14 mouse cellular contexts compared by ENCODE assay signal in the genomic region with DNA sequence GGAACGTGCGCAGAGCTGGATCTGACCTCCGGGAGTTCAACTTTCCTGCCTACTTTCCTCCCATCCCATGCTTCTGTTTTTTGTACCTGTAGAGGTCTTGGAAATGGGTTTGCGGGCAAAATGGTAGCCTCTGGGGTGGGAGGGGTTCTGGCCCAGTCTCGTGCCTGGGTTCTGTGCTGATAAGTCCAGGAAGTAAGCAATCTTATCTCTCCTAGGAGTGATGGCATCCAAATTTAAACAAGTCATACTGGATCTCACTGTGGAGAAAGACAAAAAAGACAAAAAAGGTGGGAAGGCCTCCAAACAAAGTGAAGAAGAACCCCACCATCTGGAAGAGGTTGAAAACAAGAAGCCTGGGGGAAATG. TPM values are rescaled to one million over a fixed set of nuclear protein-coding genes. Genes with fewer than 3 reads are reported as not detected.
DNase-seq lines count a peak whose midpoint lies in the region; ATAC-seq and TF ChIP-seq lines count a peak whose summit lies in the region.
"Not testable (repeated sequence)": the region's sequence is repeated elsewhere in the genome, so short reads cannot be mapped to it uniquely, and the experiment has no call there.
"Had no signal": no experiment of that assay in that cellular context is flagged by ENCODE, and none has a peak within 500 bp of the region (broad histone marks: within the 10 kb centered on the region; RNA-seq: fewer than 3 reads in every experiment).

No protein-coding gene starts in this region.

- DNase-seq in G1E (ENCODE audit: low spot score); kidney, postnatal 0 days (ENCODE audit: low spot score): not testable (repeated sequence)
- DNase-seq in embryonic facial prominence, embryonic 10.5 days (ENCODE audit: low spot score): peak; percentile 9
- peak in 2 of 3 experiments; percentile 14 to 23 for DNase-seq in liver, embryonic 14.5 days (ENCODE audit: low read depth in 3 of 3, low spot score in 3 of 3)

- H3K4me1 ChIP-seq in G1E (ENCODE audit: insufficient read depth, low read depth, low read length); embryonic facial prominence, embryonic 10.5 days; forebrain, embryonic 15.5 days; hindbrain, embryonic 12.5 days; kidney, postnatal 0 days (replicated peaks; ENCODE audit: insufficient read depth, low read length); midbrain, embryonic 13.5 days (replicated peaks); stomach, embryonic 16.5 days (ENCODE audit: control insufficient read depth, insufficient read depth, low read length): not testable (repeated sequence)
- peaks cover 20% of the 10 kb centered on the region in 2 experiments for H3K4me1 ChIP-seq in liver, embryonic 14.5 days (replicated peaks; ENCODE audit: control insufficient read depth in 2 of 2, insufficient read depth in 2 of 2, low read length in 1 of 2)

- H3K9me3 ChIP-seq in G1E (replicated peaks); embryonic facial prominence, embryonic 10.5 days; forebrain, embryonic 15.5 days; hindbrain, embryonic 12.5 days (replicated peaks); kidney, postnatal 0 days (replicated peaks; ENCODE audit: low read length); liver, embryonic 14.5 days (ENCODE audit: control insufficient read depth, low read length); midbrain, embryonic 13.5 days; stomach, embryonic 16.5 days (replicated peaks; ENCODE audit: control insufficient read depth, low read length): not testable (repeated sequence)

- not testable (repeated sequence) for H3K27ac ChIP-seq in embryonic facial prominence, embryonic 10.5 days (replicated peaks); forebrain, embryonic 15.5 days (replicated peaks); hindbrain, embryonic 12.5 days; kidney, postnatal 0 days; liver, embryonic 14.5 days; midbrain, embryonic 13.5 days; stomach, embryonic 16.5 days (ENCODE audit: low read length)

- H3K27me3 ChIP-seq in G1E (ENCODE audit: insufficient read depth, low read length); embryonic facial prominence, embryonic 10.5 days (replicated peaks; ENCODE audit: low read depth, poor library complexity, severe bottlenecking); forebrain, embryonic 15.5 days; hindbrain, embryonic 12.5 days; kidney, postnatal 0 days (ENCODE audit: insufficient read depth, low read length); liver, embryonic 14.5 days (ENCODE audit: control insufficient read depth, insufficient read depth, low read length); midbrain, embryonic 13.5 days; stomach, embryonic 16.5 days (ENCODE audit: control insufficient read depth, insufficient read depth, low read length): not testable (repeated sequence)

- TF ChIP-seq EP300 in liver, embryonic 14.5 days (IDR thresholded peaks at IDR 0.05; ENCODE audit: low read depth): not testable (repeated sequence)

- ATAC-seq in G1E (ENCODE audit: extremely low read depth, insufficient number of reproducible peaks, low FRiP score, poor library complexity, severe bottlenecking); forebrain, embryonic 15.5 days (replicated peaks); hindbrain, embryonic 12.5 days (ENCODE audit: low FRiP score); kidney, postnatal 0 days (replicated peaks; ENCODE audit: low FRiP score, low read depth); midbrain, embryonic 13.5 days; stomach, embryonic 16.5 days (ENCODE audit: insufficient read depth, low FRiP score): not testable (repeated sequence)
- ATAC-seq in liver, embryonic 14.5 days (ENCODE audit: insufficient read depth): peak; percentile 22

- TF ChIP-seq CTCF in G1E (IDR thresholded peaks at IDR 0.05; ENCODE audit: low read depth, low read length); kidney, postnatal 0 days (IDR thresholded peaks at IDR 0.05; ENCODE audit: low read depth); liver, embryonic 14.5 days (IDR thresholded peaks at IDR 0.05; ENCODE audit: low read depth): not testable (repeated sequence)

- H3K4me2 ChIP-seq in forebrain, embryonic 15.5 days (replicated peaks): peak overlapping the region; percentile 42
- H3K4me2 ChIP-seq in hindbrain, embryonic 12.5 days (replicated peaks): peak overlapping the region; percentile 49
- H3K4me2 ChIP-seq in kidney, postnatal 0 days (ENCODE audit: low read length): peak overlapping the region; percentile 34
- H3K4me2 ChIP-seq in liver, embryonic 14.5 days (ENCODE audit: low read depth): peak overlapping the region; percentile 60
- peak overlapping the region; percentile 55 for H3K4me2 ChIP-seq in midbrain, embryonic 13.5 days (replicated peaks)
- peak overlapping the region; percentile 40 for H3K4me2 ChIP-seq in stomach, embryonic 16.5 days (ENCODE audit: low read depth, low read length)

- WGBS in embryonic facial prominence, embryonic 10.5 days: 37% methylated on average over 5 of the region's 5 CpGs
- 42% methylated on average over 5 of the region's 5 CpGs for WGBS in forebrain, embryonic 15.5 days
- WGBS in hindbrain, embryonic 12.5 days: 30% methylated on average over 5 of the region's 5 CpGs
- WGBS in kidney, postnatal 0 days: 33% methylated on average over 5 of the region's 5 CpGs
- WGBS in liver, embryonic 14.5 days (ENCODE audit: insufficient replicate concordance): 7% methylated on average over 5 of the region's 5 CpGs
- WGBS in midbrain, embryonic 13.5 days: 37% methylated on average over 3 of the region's 5 CpGs
- WGBS in stomach, embryonic 16.5 days: 26% methylated on average over 5 of the region's 5 CpGs

- not testable (repeated sequence) for H3K36me3 ChIP-seq in G1E (replicated peaks); embryonic facial prominence, embryonic 10.5 days (replicated peaks); forebrain, embryonic 15.5 days; hindbrain, embryonic 12.5 days; kidney, postnatal 0 days (ENCODE audit: insufficient read depth, low read length); liver, embryonic 14.5 days (replicated peaks; ENCODE audit: control insufficient read depth, insufficient read depth, low read depth); midbrain, embryonic 13.5 days; stomach, embryonic 16.5 days (ENCODE audit: control insufficient read depth, insufficient read depth, low read length)

- H3K9ac ChIP-seq in forebrain, embryonic 15.5 days (replicated peaks): peak overlapping the region; percentile 40
- H3K9ac ChIP-seq in hindbrain, embryonic 12.5 days: 0 out of 2 replicates have a peak overlapping the region, but pooled peaks have one; percentile 47
- not testable (repeated sequence) for H3K9ac ChIP-seq in kidney, postnatal 0 days (ENCODE audit: low read depth, low read length); stomach, embryonic 16.5 days (ENCODE audit: low read length)
- peak overlapping the region; percentile 69 for H3K9ac ChIP-seq in liver, embryonic 14.5 days (replicated peaks)
- H3K9ac ChIP-seq in midbrain, embryonic 13.5 days (replicated peaks): peak overlapping the region; percentile 41; the same call in 1 of the 2 replicates

- peak overlapping the region; percentile 51; the same call in 1 of the 2 replicates for H3K4me3 ChIP-seq in G1E (ENCODE audit: low read depth, low read length)
- H3K4me3 ChIP-seq in embryonic facial prominence, embryonic 10.5 days: peak overlapping the region; percentile 59
- H3K4me3 ChIP-seq in forebrain, embryonic 15.5 days: peak overlapping the region; percentile 42
- peak overlapping the region; percentile 46 for H3K4me3 ChIP-seq in hindbrain, embryonic 12.5 days
- H3K4me3 ChIP-seq in kidney, postnatal 0 days (replicated peaks; ENCODE audit: low read depth, low read length): peak overlapping the region; percentile 16; the same call in 1 of the 2 replicates
- peak overlapping the region; percentile 63 to 95 for H3K4me3 ChIP-seq in liver, embryonic 14.5 days (ENCODE audit: insufficient read depth in 1 of 2, low read depth in 2 of 2, low read length in 2 of 2)
- H3K4me3 ChIP-seq in midbrain, embryonic 13.5 days (replicated peaks): peak overlapping the region; percentile 44
- H3K4me3 ChIP-seq in stomach, embryonic 16.5 days (replicated peaks; ENCODE audit: low read length): peak overlapping the region; percentile 33

RNA-seq across cellular contexts. Expression of a gene that starts 0.8 kb away (rescaled TPM):
- total RNA-seq in G1E (2014; fragmentation: Nextera tagmentation): 1.3 TPM in 1 of 2 replicates, not detected in the other
- total RNA-seq in G1E (2017): 31.7 and 47.9 TPM in 2 replicates
- polyA plus RNA-seq in G1E (2012): 15.0 and 16.7 TPM in 2 replicates
- polyA plus RNA-seq in embryonic facial prominence, embryonic 10.5 days (2016; fragmentation: Nextera tagmentation; extraction: Ambion mirVana): 96.6 and 96.9 TPM in 2 replicates
- 138 and 141 TPM in 2 replicates for polyA plus RNA-seq in forebrain, embryonic 15.5 days (2015; fragmentation: Nextera tagmentation; extraction: Ambion mirVana)
- polyA plus RNA-seq in hindbrain, embryonic 12.5 days (2016; fragmentation: Nextera tagmentation; extraction: Ambion mirVana): 71.4 and 77.7 TPM in 2 replicates
- 59.2 and 59.8 TPM in 2 replicates for polyA plus RNA-seq in kidney, postnatal 0 days (2015; fragmentation: Nextera tagmentation; extraction: Ambion mirVana)
- polyA plus RNA-seq in liver, embryonic 14.5 days (2012; rRNA removed): 73.5 and 131 TPM in 2 replicates
- 154 and 162 TPM in 2 replicates for polyA plus RNA-seq in liver, embryonic 14.5 days (2014; fragmentation: Nextera tagmentation; extraction: Ambion mirVana)
- polyA plus RNA-seq in midbrain, embryonic 13.5 days (2015; fragmentation: Nextera tagmentation; extraction: Ambion mirVana): 108 and 121 TPM in 2 replicates
- polyA plus RNA-seq in stomach, embryonic 16.5 days (2015; fragmentation: Nextera tagmentation; extraction: Ambion mirVana): 76.9 and 103 TPM in 2 replicates
- total RNA-seq: gastrocnemius, adult 8-10 months; monocyte, adult 5-6 weeks had no signal
- polyA plus RNA-seq: thymus, adult 2 months had no signal

RNA-seq across cellular contexts. Expression of a gene that starts 32.5 kb away (rescaled TPM):
- 32.4 and 46.2 TPM in 2 replicates for total RNA-seq in G1E (2014; fragmentation: Nextera tagmentation)
- 106 and 120 TPM in 2 replicates for total RNA-seq in G1E (2017)
- 6.4 and 12.4 TPM in 2 replicates for polyA plus RNA-seq in G1E (2012)
- 209 and 213 TPM in 2 replicates for polyA plus RNA-seq in embryonic facial prominence, embryonic 10.5 days (2016; fragmentation: Nextera tagmentation; extraction: Ambion mirVana)
- 112 and 115 TPM in 2 replicates for polyA plus RNA-seq in forebrain, embryonic 15.5 days (2015; fragmentation: Nextera tagmentation; extraction: Ambion mirVana)
- polyA plus RNA-seq in hindbrain, embryonic 12.5 days (2016; fragmentation: Nextera tagmentation; extraction: Ambion mirVana): 168 and 189 TPM in 2 replicates
- 206 and 209 TPM in 2 replicates for polyA plus RNA-seq in kidney, postnatal 0 days (2015; fragmentation: Nextera tagmentation; extraction: Ambion mirVana)
- 66.5 and 105 TPM in 2 replicates for polyA plus RNA-seq in liver, embryonic 14.5 days (2012; rRNA removed)
- 189 and 191 TPM in 2 replicates for polyA plus RNA-seq in liver, embryonic 14.5 days (2014; fragmentation: Nextera tagmentation; extraction: Ambion mirVana)
- 134 and 143 TPM in 2 replicates for polyA plus RNA-seq in midbrain, embryonic 13.5 days (2015; fragmentation: Nextera tagmentation; extraction: Ambion mirVana)
- polyA plus RNA-seq in stomach, embryonic 16.5 days (2015; fragmentation: Nextera tagmentation; extraction: Ambion mirVana): 173 and 201 TPM in 2 replicates

RNA-seq across cellular contexts. Expression of a gene that starts 54.6 kb away (rescaled TPM):
- total RNA-seq in G1E (2014; fragmentation: Nextera tagmentation) (0.87 and 1.1 TPM in 2 replicates), G1E (2017) (0.05 and 0.23 TPM in 2 replicates)
- polyA plus RNA-seq in G1E (2012): 0.09 TPM in 1 of 2 replicates, not detected in the other
- not detected in 2 replicates for polyA plus RNA-seq in embryonic facial prominence, embryonic 10.5 days (2016; fragmentation: Nextera tagmentation; extraction: Ambion mirVana)
- not detected in 2 replicates for polyA plus RNA-seq in forebrain, embryonic 15.5 days (2015; fragmentation: Nextera tagmentation; extraction: Ambion mirVana)
- not detected in 2 replicates for polyA plus RNA-seq in hindbrain, embryonic 12.5 days (2016; fragmentation: Nextera tagmentation; extraction: Ambion mirVana)
- 0.04 TPM in 1 of 2 replicates, not detected in the other for polyA plus RNA-seq in kidney, postnatal 0 days (2015; fragmentation: Nextera tagmentation; extraction: Ambion mirVana)
- 0.24 and 0.39 TPM in 2 replicates for polyA plus RNA-seq in liver, embryonic 14.5 days (2012; rRNA removed)
- polyA plus RNA-seq in liver, embryonic 14.5 days (2014; fragmentation: Nextera tagmentation; extraction: Ambion mirVana): 0.17 and 0.23 TPM in 2 replicates
- polyA plus RNA-seq in midbrain, embryonic 13.5 days (2015; fragmentation: Nextera tagmentation; extraction: Ambion mirVana): not detected in 2 replicates
- not detected in 2 replicates for polyA plus RNA-seq in stomach, embryonic 16.5 days (2015; fragmentation: Nextera tagmentation; extraction: Ambion mirVana)
- total RNA-seq: adrenal gland, postnatal 14 days; gastrocnemius, adult 8-10 months; heart, postnatal 10 days; layer of hippocampus, postnatal 14 days; monocyte, adult 5-6 weeks had no signal

Comparison
In these comparisons a context has a peak if more than half of its experiments do, and no peak if none do; other contexts are left out.
1. H3K4me3 ChIP-seq: peak in every context shown above with its lines; median percentile 79 in liver, embryonic 14.5 days; 59 in embryonic facial prominence, embryonic 10.5 days; 51 in G1E; 46 in hindbrain, embryonic 12.5 days; 44 in midbrain, embryonic 13.5 days; 42 in forebrain, embryonic 15.5 days; 33 in stomach, embryonic 16.5 days; 16 in kidney, postnatal 0 days.